Mouse (Mus musculus) MEL (cell line): ENCODE measurements around the gene Fxn. TPM values are rescaled to one million over a fixed set of nuclear protein-coding genes. Genes with fewer than 3 reads are reported as not detected.

Experiments
- DNase-seq: peaks from one replicate; pipeline ENCODE4 v3.0.0; 2011; ENCODE audit warnings: low read depth, low spot score
- H3K27ac ChIP-seq: 2 replicates; pipeline ENCODE4 v1.5.1; 2012; ENCODE audit warnings: low read depth, mild to moderate bottlenecking, control low read depth, low read length, moderate library complexity; ENCODE audit not compliant: control insufficient read depth
- H3K27me3 ChIP-seq, 2 experiments: fragments of 150-350 bp in 1 of 2; sonication (generic) in 1 of 2; 2 replicates each; pipeline ENCODE4 v1.6.1; 2012; ENCODE audit warnings: low read length in 2 of 2, mild to moderate bottlenecking in 2 of 2, improper control_type of control experiment in 1 of 2, moderate library complexity in 1 of 2; ENCODE audit not compliant: insufficient read depth in 2 of 2, control insufficient read depth in 1 of 2
- H3K36me3 ChIP-seq, 2 experiments: 2 replicates each; pipeline ENCODE4 v1.6.1; 2012 to 2014; ENCODE audit warnings: low read length in 2 of 2, improper control_type of control experiment in 1 of 2, inconsistent platforms in 1 of 2, mild to moderate bottlenecking in 1 of 2; ENCODE audit not compliant: insufficient read depth in 2 of 2, control insufficient read depth in 1 of 2
- H3K4me1 ChIP-seq, 2 experiments: fragments of 150-350 bp in 1 of 2; sonication (generic) in 1 of 2; 2 replicates each; pipeline ENCODE4 v1.6.1; 2012; ENCODE audit warnings: low read length in 2 of 2, improper control_type of control experiment in 1 of 2, mild to moderate bottlenecking in 1 of 2; ENCODE audit not compliant: insufficient read depth in 2 of 2, control insufficient read depth in 1 of 2
- H3K4me3 ChIP-seq, 2 experiments: fragments of 150-350 bp in 1 of 2; sonication (generic) in 1 of 2; 2 replicates each; pipeline ENCODE4 v1.5.1; 2012; ENCODE audit warnings: low read depth in 2 of 2, low read length in 2 of 2, mild to moderate bottlenecking in 2 of 2, moderate library complexity in 2 of 2, control low read depth in 1 of 2, improper control_type of control experiment in 1 of 2; ENCODE audit not compliant: control insufficient read depth in 1 of 2, insufficient read depth in 1 of 2
- H3K79me2 ChIP-seq: 2 replicates; pipeline ENCODE4 v1.6.1; 2012; ENCODE audit warnings: mild to moderate bottlenecking, low read length, moderate library complexity; ENCODE audit not compliant: control insufficient read depth, poor library complexity, insufficient read depth
- H3K9ac ChIP-seq: 2 replicates; pipeline ENCODE4 v1.6.1; 2012; ENCODE audit warnings: low read depth, mild to moderate bottlenecking, control low read depth, low read length, moderate library complexity; ENCODE audit not compliant: control insufficient read depth, poor library complexity, severe bottlenecking
- H3K9me3 ChIP-seq: fragments of 150-350 bp; sonication (generic); replicated peaks from 2 replicates; pipeline ENCODE4 v1.6.1; 2012; ENCODE audit warnings: mild to moderate bottlenecking, low read length, improper control_type of control experiment, moderate library complexity; ENCODE audit not compliant: insufficient read depth
- ETS1 ChIP-seq: IDR thresholded peaks from 2 replicates; pipeline ENCODE4 v1.6.1; 2012; ENCODE audit warnings: low read depth, mild to moderate bottlenecking, inconsistent platforms, low read length, improper control_type of control experiment, moderate library complexity
- HCFC1 ChIP-seq: IDR thresholded peaks from 2 replicates; pipeline ENCODE4 v1.6.1; 2012; ENCODE audit warnings: low read depth, mild to moderate bottlenecking, inconsistent platforms, low read length, improper control_type of control experiment, moderate library complexity
- MAFK ChIP-seq: IDR thresholded peaks from 2 replicates; pipeline ENCODE4 v1.6.1; 2011; ENCODE audit warnings: low read depth, mild to moderate bottlenecking, low read length, improper control_type of control experiment, borderline replicate concordance
- MAZ ChIP-seq: IDR thresholded peaks from 2 replicates; pipeline ENCODE4 v1.6.1; 2012; ENCODE audit warnings: low read depth, mild to moderate bottlenecking, inconsistent platforms, low read length, improper control_type of control experiment
- MEF2A ChIP-seq: IDR thresholded peaks from 2 replicates; pipeline ENCODE4 v1.6.1; 2014; ENCODE audit warnings: low read depth, mild to moderate bottlenecking, inconsistent platforms, low read length, improper control_type of control experiment; ENCODE audit not compliant: poor library complexity, insufficient replicate concordance, severe bottlenecking; ENCODE audit errors: extremely low read depth
- MXI1 ChIP-seq: IDR thresholded peaks from 2 replicates; pipeline ENCODE4 v1.6.1; 2011; ENCODE audit warnings: mild to moderate bottlenecking, low read depth, low read length, improper control_type of control experiment
- MYC ChIP-seq: IDR thresholded peaks from 2 replicates; pipeline ENCODE4 v1.6.1; 2011; ENCODE audit warnings: low read depth, mild to moderate bottlenecking, low read length, improper control_type of control experiment, moderate library complexity
- NRF1 ChIP-seq: IDR thresholded peaks from 2 replicates; pipeline ENCODE4 v1.6.1; 2014; ENCODE audit warnings: low read depth, mild to moderate bottlenecking, inconsistent platforms, low read length, improper control_type of control experiment, moderate library complexity; ENCODE audit not compliant: poor library complexity, insufficient read depth, severe bottlenecking
- POLR2AphosphoS2 ChIP-seq: IDR thresholded peaks from 2 replicates; pipeline ENCODE4 v1.6.1; 2011; ENCODE audit warnings: low read length, improper control_type of control experiment
- POLR2AphosphoS5 ChIP-seq: IDR thresholded peaks from 2 replicates; pipeline ENCODE4 v1.6.1; 2012; ENCODE audit warnings: low read depth, borderline replicate concordance, mild to moderate bottlenecking, inconsistent platforms, low read length, moderate library complexity, mixed read lengths
- RCOR1 ChIP-seq: IDR thresholded peaks from 2 replicates; pipeline ENCODE4 v1.6.1; 2012; ENCODE audit warnings: low read depth, mild to moderate bottlenecking, inconsistent platforms, low read length, improper control_type of control experiment
- TBP ChIP-seq: IDR thresholded peaks from 2 replicates; pipeline ENCODE4 v1.8.0; 2011; ENCODE audit warnings: low read depth, low read length, improper control_type of control experiment
- USF1 ChIP-seq: IDR thresholded peaks from 2 replicates; pipeline ENCODE4 v1.6.1; 2014; ENCODE audit warnings: low read depth, mild to moderate bottlenecking, inconsistent platforms, low read length, improper control_type of control experiment, moderate library complexity
- ZC3H11A ChIP-seq: IDR thresholded peaks from 2 replicates; pipeline ENCODE4 v1.6.1; 2012; ENCODE audit warnings: low read depth, mild to moderate bottlenecking, inconsistent platforms, low read length, improper control_type of control experiment
- ZMIZ1 ChIP-seq: IDR thresholded peaks from 2 replicates; pipeline ENCODE4 v1.6.1; 2012; ENCODE audit warnings: low read depth, mild to moderate bottlenecking, inconsistent platforms, low read length, improper control_type of control experiment, moderate library complexity
- ZNF384 ChIP-seq: IDR thresholded peaks from 2 replicates; pipeline ENCODE4 v1.6.1; 2012; ENCODE audit warnings: low read depth, mild to moderate bottlenecking, inconsistent platforms, low read length, improper control_type of control experiment
- polyA plus RNA-seq, 2 experiments: library from polyadenylated mRNA; stranded (reverse) in 1 of 2; unstranded in 1 of 2; fragments of >175 nt in 1 of 2; fragments of >200 nt in 1 of 2; gene quantifications; 2 replicates each; pipeline versions ENCODE4 v1.2.1 to v1.2.4; 2012; ENCODE audit warnings: low replicate concordance in 2 of 2, low read depth in 1 of 2; ENCODE audit not compliant: insufficient read length in 2 of 2, insufficient read depth in 1 of 2, missing spikeins in 1 of 2
- total RNA-seq: library from RNA; depleted of rRNA; stranded (reverse); fragments of 300-350 nt; gene quantifications from 2 replicates; pipeline ENCODE4 v1.2.3, GENCODE M21; 2012

Fxn gene
- total and polyA plus RNA-seq, 3 experiments, result 53.7 to 83.7 TPM; not detected in 1

- TF ChIP-seq NRF1, result no peak
Observed at GRCm38 (mm10) chr19:24284187-24284586, 3.8 kb upstream of the Fxn start (continued).

GRCm38 (mm10) chr19:24281288-24281980 is 1.0 kb upstream of the Fxn start:
- peak; percentile 71 for DNase-seq
- H3K4me3 ChIP-seq, result peak overlapping the region; percentile 66 to 84
- H3K27me3 ChIP-seq, result no peaks in the 10 kb centered on the region
- peak overlapping the region; percentile 30; the same call in 1 of the 2 replicates for H3K27ac ChIP-seq
- H3K36me3 ChIP-seq, result no peaks in the 10 kb centered on the region; a peak in 1 of 4 replicates
- peaks cover 12% of the 10 kb centered on the region for H3K79me2 ChIP-seq
- no peaks in the 10 kb centered on the region for H3K9me3 ChIP-seq
- H3K4me1 ChIP-seq, result peaks cover 0 to 12% of the 10 kb centered on the region in 2 experiments; a peak in 2 of 4 replicates
- peak overlapping the region; percentile 48 for H3K9ac ChIP-seq
- TF ChIP-seq ETS1 (no peak), USF1 (0 out of 2 replicates have a peak, but pooled peaks have one; percentile 30), ZMIZ1 (no peak), HCFC1 (no peak), MAZ (no peak), ZC3H11A (no peak), MAFK (no peak), MEF2A (no peak), POLR2AphosphoS2 (no peak), NRF1 (no peak), MXI1 (0 out of 2 replicates have a peak, but pooled peaks have one; percentile 28), RCOR1 (no peak), TBP (no peak; the same call in 1 of the 2 replicates), POLR2AphosphoS5 (no peak), MYC (no peak), ZNF384 (peak; percentile 92)
- TF ChIP-seq, all 39 proteins: peak for 3
